Mouse (Mus musculus): ENCODE data around the gene Fate1. TPM values are rescaled to one million over a fixed set of nuclear protein-coding genes. Genes with fewer than 3 reads are reported as not detected.
"Not testable (repeated sequence)": the region's sequence is repeated elsewhere in the genome, so short reads cannot be mapped to it uniquely, and the experiment has no call there.

Gene Fate1
- total RNA-seq (2021), result not detected
- long read RNA-seq, experiment 1, result 0 reads
- long read RNA-seq, experiment 2, result 0 reads

DNA sequence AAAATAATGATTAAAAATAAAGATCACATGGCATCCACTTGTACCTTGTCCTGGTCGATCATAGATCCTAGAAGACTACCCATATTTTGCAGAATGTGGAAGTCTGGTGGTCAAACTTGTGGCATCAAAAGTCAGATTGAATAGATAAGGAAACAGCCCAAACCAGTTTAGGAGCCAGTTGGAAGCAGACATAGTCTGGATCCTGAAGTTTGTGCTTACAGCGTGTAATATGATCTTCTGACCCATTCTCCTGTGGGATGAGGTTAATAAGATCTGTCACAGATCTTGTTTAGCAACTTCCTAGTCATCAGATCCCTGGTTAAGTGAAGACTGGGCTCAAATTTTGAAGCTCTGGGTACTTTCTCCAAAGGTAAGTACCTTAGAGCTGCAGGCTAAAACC, at the start of gene Fate1:
Gene Fate1 (plus strand): TSS at position 301 of the 400 bp plus-strand sequence.
- H3K4me3 ChIP-seq, result no peak within 1 kb of the TSS
- DNase-seq (ENCODE audit: low spot score in 2 of 2), result no peak
- no peak within 1 kb of the TSS for H3K27ac ChIP-seq
- no peak for TF ChIP-seq CTCF (conservative IDR thresholded peaks at IDR 0.05)

GRCm38 (mm10) chrX:71946631-71947030, 26.2 kb upstream of the Fate1 start:
- Histone ChIP-seq H3K27ac (no peak overlapping the region), H3K4me3 (no peak overlapping the region)
- peak in 1 of 2 experiments; percentile 57 for DNase-seq (ENCODE audit: low spot score in 2 of 2)
- TF ChIP-seq CTCF (conservative IDR thresholded peaks at IDR 0.05), result peak; percentile 81

DNA sequence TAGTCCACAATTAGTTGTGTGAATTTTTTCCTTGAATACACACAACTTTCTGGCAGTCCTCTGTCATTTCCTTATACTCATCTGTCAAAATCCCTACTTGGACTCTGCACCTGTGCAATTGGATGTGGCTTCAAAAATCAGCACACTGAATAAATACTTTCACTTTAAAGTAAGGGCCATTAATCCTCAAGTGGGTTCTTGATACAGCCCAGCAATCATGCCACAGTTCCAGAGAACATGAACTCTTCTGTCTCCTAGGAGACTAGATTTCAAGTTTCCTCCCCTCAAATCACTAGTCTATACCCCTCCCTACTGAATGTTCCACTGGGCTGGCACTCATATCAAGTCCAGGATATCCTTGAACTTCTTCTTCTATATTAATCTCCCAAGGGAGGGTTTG, 14.4 kb upstream of the Fate1 start:
- no peak overlapping the region for H3K4me3 ChIP-seq
- no peak for TF ChIP-seq CTCF (conservative IDR thresholded peaks at IDR 0.05)
- H3K27ac ChIP-seq, result no peak overlapping the region
- DNase-seq (ENCODE audit: low spot score in 2 of 2), result no peak

DNA sequence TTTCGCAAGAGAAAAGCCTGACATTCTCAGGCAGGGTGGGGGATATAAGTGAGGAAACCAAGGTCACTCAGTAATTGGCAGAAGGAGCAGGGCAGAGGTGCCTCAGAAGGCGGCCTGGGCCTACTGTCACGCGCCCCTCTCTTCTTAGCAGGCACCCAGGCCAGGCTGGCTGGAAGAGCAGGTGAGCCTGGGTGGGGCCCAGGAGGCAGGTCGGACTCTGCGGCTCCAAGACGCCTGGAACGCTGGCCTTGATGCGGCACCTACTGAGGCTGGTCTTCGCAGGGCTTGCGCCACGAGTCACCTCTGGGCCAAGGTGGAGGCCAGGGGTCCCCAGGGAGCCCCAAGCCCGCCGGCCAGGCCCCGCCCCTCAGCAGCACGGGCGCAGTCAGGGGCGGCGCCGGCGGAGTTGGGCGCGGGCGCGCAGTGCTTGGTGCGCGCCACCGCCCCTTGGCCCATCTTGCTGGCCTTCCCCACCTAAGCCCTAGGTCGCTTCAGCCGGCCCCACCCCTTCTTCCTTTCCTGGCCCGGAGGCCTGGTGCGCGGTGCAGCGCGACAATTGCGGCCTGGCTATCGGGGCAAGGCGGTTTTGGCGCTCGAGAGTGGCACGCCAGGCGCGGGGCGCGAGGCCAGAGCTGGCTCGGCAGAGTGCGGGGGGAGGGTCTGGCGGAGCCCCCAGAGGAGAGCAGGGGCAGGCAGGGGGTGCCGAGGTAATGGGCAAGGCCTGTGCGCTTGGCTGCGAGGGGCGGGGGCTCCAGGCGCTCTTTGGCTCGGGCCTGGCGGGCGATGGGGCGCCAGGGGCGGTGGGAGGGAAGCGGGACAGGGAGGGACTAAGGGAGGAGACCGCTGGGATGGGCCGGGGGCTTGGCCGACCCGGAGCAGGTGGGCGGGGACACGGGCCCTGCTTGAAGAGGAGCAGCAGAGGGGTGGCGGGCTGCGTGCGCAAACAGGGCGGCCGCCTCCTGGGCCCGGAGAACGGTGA, 10.4 kb upstream of the Fate1 start, which contains the start of gene Prrg3:
Gene Prrg3 (plus strand): TSS at position 552 of the 979 bp plus-strand sequence.
- H3K27ac ChIP-seq, result peak within 1 kb of the TSS; percentile 53; the same call in 1 of the 2 replicates

GRCm38 (mm10) chrX:71963275-71963912, 9.4 kb upstream of the Fate1 start:
- TF ChIP-seq CTCF (conservative IDR thresholded peaks at IDR 0.05), result no peak
- Histone ChIP-seq H3K4me3 (peak overlapping the region; percentile 58), H3K27ac (peak overlapping the region; percentile 53; the same call in 1 of the 2 replicates)
- no peak for DNase-seq (ENCODE audit: low spot score in 2 of 2)

More for the DNA sequence above, 10.4 kb upstream of the Fate1 start, which contains the start of gene Prrg3:
- H3K4me3 ChIP-seq, result peak within 1 kb of the TSS; percentile 58
- no peak for DNase-seq (ENCODE audit: low spot score in 2 of 2)
- no peak for TF ChIP-seq CTCF (conservative IDR thresholded peaks at IDR 0.05)

- Histone ChIP-seq H3K27ac (no peak overlapping the region), H3K4me3 (no peak overlapping the region)
- no peak for DNase-seq (ENCODE audit: low spot score in 2 of 2)
- TF ChIP-seq CTCF (conservative IDR thresholded peaks at IDR 0.05), result no peak
Observed at GRCm38 (mm10) chrX:71968216-71968615, 4.6 kb upstream of the Fate1 start.

DNA sequence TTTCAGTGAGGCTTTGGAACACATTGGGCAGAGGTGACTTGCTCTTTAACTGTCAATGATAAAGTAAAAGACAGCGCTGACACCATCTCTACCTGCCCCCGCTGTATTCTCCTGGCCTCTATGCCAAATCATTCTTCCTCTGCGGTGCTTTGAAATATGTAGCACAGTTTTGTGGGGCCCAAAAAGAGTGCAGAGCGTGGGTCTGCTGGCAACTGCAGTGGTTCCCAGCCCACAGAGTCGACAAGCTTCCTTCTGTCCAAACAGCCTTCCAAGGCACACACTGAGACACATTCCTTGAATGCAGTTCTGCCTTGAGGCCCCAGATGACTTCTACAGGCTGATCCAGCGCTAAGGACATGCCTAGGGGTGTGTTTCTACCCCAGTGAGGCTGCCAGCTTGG, 4.0 kb upstream of the Fate1 start:
- TF ChIP-seq CTCF (conservative IDR thresholded peaks at IDR 0.05), result no peak
- no peak for DNase-seq (ENCODE audit: low spot score in 2 of 2)
- Histone ChIP-seq H3K4me3 (no peak overlapping the region), H3K27ac (no peak overlapping the region)

DNA sequence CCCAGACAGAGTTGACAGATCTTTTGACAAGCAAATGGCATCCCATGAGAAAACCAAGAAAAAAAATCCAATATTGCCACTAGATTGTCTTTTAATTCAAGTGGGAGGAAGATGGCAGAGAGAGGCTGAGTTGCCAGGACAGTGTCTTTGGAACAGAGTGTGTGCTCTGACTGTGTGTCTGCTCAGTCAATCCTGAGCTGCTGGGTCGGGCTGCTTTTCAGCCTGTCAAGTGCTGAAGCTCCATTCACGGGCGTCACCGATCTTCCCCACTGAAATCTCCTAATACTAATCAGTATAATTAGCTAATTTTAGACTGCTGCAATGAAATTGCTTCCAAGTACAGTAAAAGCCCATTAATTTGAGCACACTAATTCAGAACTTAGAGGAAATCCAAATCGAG, 1.5 kb upstream of the Fate1 start:
- H3K4me3 ChIP-seq, result no peak overlapping the region
- TF ChIP-seq CTCF (conservative IDR thresholded peaks at IDR 0.05), result no peak
- H3K27ac ChIP-seq, result no peak overlapping the region
- no peak for DNase-seq (ENCODE audit: low spot score in 2 of 2)

DNA sequence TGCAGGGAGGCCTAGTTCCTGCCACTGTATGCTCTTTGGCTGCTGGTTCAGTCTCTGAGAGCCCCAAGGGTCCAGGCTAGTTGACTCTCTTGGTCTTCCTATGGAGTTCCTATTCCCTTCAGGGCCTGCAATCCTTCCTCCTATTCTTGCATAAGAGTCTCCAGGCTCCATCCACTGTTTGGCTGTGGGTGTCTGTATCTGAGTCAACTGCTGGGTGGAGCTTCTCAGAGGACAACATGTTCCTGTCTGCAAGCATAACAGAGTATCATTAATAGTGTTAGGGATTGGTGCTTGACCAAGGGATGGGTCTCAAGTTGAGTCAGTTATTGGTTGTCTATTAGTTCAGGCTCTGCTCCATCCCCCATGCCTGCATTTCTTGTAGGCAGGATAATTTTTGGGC, 4.9 kb downstream of the Fate1 start:
- not testable (repeated sequence) for DNase-seq (ENCODE audit: low spot score in 2 of 2); H3K27ac ChIP-seq; H3K4me3 ChIP-seq

DNA sequence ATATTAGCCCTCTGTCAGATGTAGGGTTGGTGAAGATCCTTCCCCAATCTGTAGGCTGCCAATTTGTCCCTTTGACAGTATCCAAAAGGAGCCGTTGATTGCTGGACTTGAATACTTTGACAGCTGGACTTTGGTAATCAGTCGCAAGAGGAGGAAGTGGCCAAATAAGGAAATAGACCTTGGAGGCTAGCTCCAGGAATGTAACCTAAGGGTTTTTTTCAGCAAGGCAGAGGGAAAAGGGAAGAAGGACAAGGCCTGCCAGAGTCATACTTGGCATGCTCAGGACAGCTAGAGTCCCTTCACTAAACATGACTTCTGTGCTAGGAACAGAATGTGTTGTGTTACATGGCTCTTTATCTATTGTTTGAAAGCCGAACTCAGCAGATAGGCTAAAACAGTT, 7.7 kb downstream of the Fate1 start:
- no peak for DNase-seq (ENCODE audit: low spot score in 2 of 2)
- H3K27ac ChIP-seq, result no peak overlapping the region
- TF ChIP-seq CTCF (conservative IDR thresholded peaks at IDR 0.05), result no peak

DNA sequence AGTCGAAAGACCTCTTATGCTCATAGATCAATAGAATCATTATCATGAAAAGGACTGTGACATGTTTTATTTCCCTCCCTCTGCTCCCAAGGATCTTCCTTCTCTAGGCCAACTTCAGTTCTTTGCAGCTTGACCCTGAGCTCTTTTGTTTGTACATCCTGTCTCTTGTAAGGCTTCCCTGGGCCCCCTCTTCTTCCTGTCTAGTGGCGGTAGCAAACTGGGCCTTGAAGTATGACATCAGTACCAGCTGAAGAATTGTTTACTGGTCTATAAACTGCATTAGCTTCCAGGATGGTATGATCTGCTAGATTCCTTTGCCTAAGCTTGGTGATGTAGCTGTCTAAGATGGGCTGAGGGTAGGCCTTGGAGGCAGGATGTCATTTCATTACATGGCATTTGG, 8.5 kb downstream of the Fate1 start:
- H3K4me3 ChIP-seq, result no peak overlapping the region
- DNase-seq (ENCODE audit: low spot score in 2 of 2), result no peak
- no peak overlapping the region for H3K27ac ChIP-seq
- TF ChIP-seq CTCF (conservative IDR thresholded peaks at IDR 0.05), result no peak

More for the DNA sequence above, 7.7 kb downstream of the Fate1 start:
- no peak overlapping the region for H3K4me3 ChIP-seq

DNA sequence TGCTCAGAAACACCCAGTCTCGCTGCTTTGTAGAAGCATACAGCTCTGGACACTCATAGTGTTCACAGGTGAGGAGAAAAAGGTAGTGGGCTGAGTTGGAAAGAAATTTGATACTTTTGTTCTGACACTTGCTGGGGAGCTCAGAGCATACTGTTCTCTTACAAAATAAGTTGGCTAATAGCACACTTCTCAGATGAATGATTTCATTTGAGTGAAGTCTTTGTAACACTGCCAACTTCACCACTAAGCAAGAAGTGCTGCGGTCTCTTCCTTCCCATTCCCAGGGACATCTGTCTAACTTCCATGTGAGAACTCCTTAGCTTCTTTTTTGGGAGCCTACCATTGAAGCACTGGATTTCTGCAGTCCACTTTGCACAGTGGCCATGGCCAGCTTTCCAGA, 10.4 kb downstream of the Fate1 start:
- H3K4me3 ChIP-seq, result no peak overlapping the region
- no peak overlapping the region for H3K27ac ChIP-seq
- no peak for DNase-seq (ENCODE audit: low spot score in 2 of 2)
- TF ChIP-seq CTCF (conservative IDR thresholded peaks at IDR 0.05), result no peak

DNA sequence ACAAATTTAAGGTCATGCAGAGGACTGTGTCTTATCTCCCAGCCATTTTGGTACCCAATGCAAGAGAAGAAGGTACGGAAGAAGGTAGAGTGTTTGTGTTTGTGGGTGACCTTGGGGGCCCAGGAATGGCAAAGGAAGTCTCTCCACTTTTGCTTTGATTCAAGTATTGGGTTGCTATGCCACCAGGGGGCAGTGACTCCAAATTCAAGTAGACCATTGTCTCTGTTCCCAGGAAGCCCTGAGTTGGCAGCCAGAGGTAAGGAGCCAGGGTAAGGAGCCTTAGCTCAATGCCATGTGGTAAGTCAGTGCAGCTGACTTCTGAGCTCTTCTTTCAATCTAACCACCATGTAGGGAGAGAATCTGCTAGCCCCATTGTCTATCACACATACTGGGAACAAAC, 11.0 kb downstream of the Fate1 start:
- no peak overlapping the region for H3K4me3 ChIP-seq
- DNase-seq (ENCODE audit: low spot score in 2 of 2), result peak in 1 of 2 experiments; percentile 16
- peak; percentile 64 for TF ChIP-seq CTCF (conservative IDR thresholded peaks at IDR 0.05)

More for the DNA sequence above, 11.0 kb downstream of the Fate1 start:
- no peak overlapping the region for H3K27ac ChIP-seq

All from layer of hippocampus, adult 2 months (tissue).